Mouse (Mus musculus): Measurements from ENCODE around the gene Mis18a. TPM values are rescaled to one million over a fixed set of nuclear protein-coding genes. Genes with fewer than 3 reads are reported as not detected.
A peak's percentile ranks its signal among the peaks of the same experiment; 100 is the strongest.

Mis18a gene
- 10 to 100 TPM in 1 of 2 experiments, 1 to 10 TPM in 1; 8.5 to 10.3 TPM for total RNA-seq (2021)
- long read RNA-seq, partial matches to known transcripts: 1 of 5 reads
- long read RNA-seq, other reads (novel, unspliced or antisense): 0 of 5 reads

- DNase-seq (ENCODE audit: low spot score in 2 of 2): peak; percentile 93 to 96
These were observed at the start of gene Mis18a for GRCm38 (mm10) chr16:90727233-90728115. Gene Mis18a, minus strand, starts transcription at chr16:90727404.

- DNase-seq (ENCODE audit: low spot score in 2 of 2): no peak
These were observed 48.8 kb upstream of the Mis18a start for GRCm38 (mm10) chr16:90775946-90776520.

GRCm38 (mm10) chr16:90774646-90775045 lies 47.4 kb upstream of the Mis18a start:
- no peak for DNase-seq (ENCODE audit: low spot score in 2 of 2)

GRCm38 (mm10) chr16:90774216-90774615 lies 47.0 kb upstream of the Mis18a start:
- no peak for DNase-seq (ENCODE audit: low spot score in 2 of 2)

- DNase-seq (ENCODE audit: low spot score in 2 of 2): no peak
These were observed 39.8 kb upstream of the Mis18a start for GRCm38 (mm10) chr16:90766919-90767454.

- DNase-seq (ENCODE audit: low spot score in 2 of 2): no peak
These were observed 38.1 kb upstream of the Mis18a start for GRCm38 (mm10) chr16:90765195-90765877.

- DNase-seq (ENCODE audit: low spot score in 2 of 2): no peak
These were observed 33.3 kb upstream of the Mis18a start for GRCm38 (mm10) chr16:90760515-90760914.

- DNase-seq (ENCODE audit: low spot score in 2 of 2): no peak
These were observed 32.1 kb upstream of the Mis18a start for GRCm38 (mm10) chr16:90759335-90759734.

GRCm38 (mm10) chr16:90753386-90753941 lies 26.3 kb upstream of the Mis18a start:
- DNase-seq (ENCODE audit: low spot score in 2 of 2): no peak

- no peak for DNase-seq (ENCODE audit: low spot score in 2 of 2)
These were observed 21.0 kb upstream of the Mis18a start for GRCm38 (mm10) chr16:90748169-90748568.

GRCm38 (mm10) chr16:90747143-90747542 lies 19.9 kb upstream of the Mis18a start:
- DNase-seq (ENCODE audit: low spot score in 2 of 2): peak in 1 of 2 experiments; percentile 35

- DNase-seq (ENCODE audit: low spot score in 2 of 2): no peak
These were observed 11.1 kb upstream of the Mis18a start, which contains the start of gene Mrap for GRCm38 (mm10) chr16:90738092-90738956. Gene Mrap, plus strand, starts transcription at chr16:90738207.

- no peak for DNase-seq (ENCODE audit: low spot score in 2 of 2)
These were observed 9.6 kb upstream of the Mis18a start for GRCm38 (mm10) chr16:90736672-90737270.

- DNase-seq (ENCODE audit: low spot score in 2 of 2): no peak
These were observed 8.4 kb upstream of the Mis18a start for GRCm38 (mm10) chr16:90735611-90736010.

- no peak for DNase-seq (ENCODE audit: low spot score in 2 of 2)
These were observed 490 bp downstream of the Mis18a start for GRCm38 (mm10) chr16:90726600-90727227.

- no peak for DNase-seq (ENCODE audit: low spot score in 2 of 2)
These were observed 3.2 kb downstream of the Mis18a start for GRCm38 (mm10) chr16:90724051-90724450.

GRCm38 (mm10) chr16:90710313-90710712 lies 16.9 kb downstream of the Mis18a start:
- DNase-seq (ENCODE audit: low spot score in 2 of 2): no peak

GRCm38 (mm10) chr16:90709711-90710289 lies 17.4 kb downstream of the Mis18a start:
- peak; percentile 73 to 83 for DNase-seq (ENCODE audit: low spot score in 2 of 2)

- DNase-seq (ENCODE audit: low spot score in 2 of 2): no peak
These were observed 20.9 kb downstream of the Mis18a start for GRCm38 (mm10) chr16:90706279-90706678.

Measured in layer of hippocampus, adult 18-20 months (tissue).